Mouse (Mus musculus) ES-Bruce4 (cell line): Measurements from ENCODE around the gene Adgre5.

Experiments
- CTCF ChIP-seq: IDR thresholded peaks from one replicate; pipeline ENCODE4 v1.8.1; 2011; ENCODE audit warnings: low read depth, low read length
- EP300 ChIP-seq: IDR thresholded peaks from 2 replicates; pipeline ENCODE4 v1.6.1; 2011; ENCODE audit warnings: low read depth, low read length; ENCODE audit not compliant: insufficient read depth
- POLR2A ChIP-seq: IDR thresholded peaks from one replicate; pipeline ENCODE4 v1.8.1; 2011; ENCODE audit warnings: low read length; ENCODE audit not compliant: insufficient read depth

DNA sequence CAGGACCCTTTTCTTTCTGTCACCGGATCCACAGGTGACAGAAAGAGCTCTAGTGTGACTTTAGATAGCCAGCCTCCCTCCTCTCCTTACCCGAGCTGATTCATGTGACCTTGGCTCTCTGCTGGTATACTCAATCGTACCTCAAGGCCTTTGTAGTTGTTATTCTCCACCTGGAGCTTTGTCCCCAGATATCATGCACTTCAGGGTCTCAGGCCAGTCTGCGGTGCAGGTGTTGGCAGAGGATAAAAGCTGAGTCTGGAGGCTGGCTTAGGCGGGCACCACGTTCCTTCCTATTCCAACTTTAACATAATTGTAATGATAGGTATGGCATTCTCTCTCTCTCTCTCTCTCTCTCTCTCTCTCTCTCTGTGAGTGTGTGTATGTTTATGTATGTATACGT, 28.6 kb upstream of the Adgre5 start:
- no peak for TF ChIP-seq POLR2A
- no peak for TF ChIP-seq CTCF
- no peak for TF ChIP-seq EP300
